Mouse (Mus musculus): ENCODE results near the gene Dhx30.
"Not testable (repeated sequence)": the region's sequence is repeated elsewhere in the genome, so short reads cannot be mapped to it uniquely, and the experiment has no call there.

Dhx30 gene

DNA sequence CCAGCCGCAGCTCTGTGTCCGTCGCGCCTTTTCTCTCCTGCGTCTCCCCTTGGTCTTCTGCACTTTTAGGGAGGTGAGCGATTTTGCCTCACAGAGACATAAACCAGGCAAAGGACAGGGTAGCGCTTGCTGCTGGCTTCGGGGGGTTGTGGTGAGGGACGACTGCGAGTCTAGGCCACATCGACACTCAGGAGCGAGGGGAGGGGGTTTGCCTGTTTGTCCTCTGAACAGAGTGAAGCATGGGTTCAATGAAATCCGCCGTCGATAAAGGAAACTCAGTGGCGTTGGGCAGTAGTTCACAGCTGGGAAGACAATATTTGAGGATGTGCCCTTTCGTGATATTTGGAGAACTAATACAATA, at the start of gene Dhx30:
Gene Dhx30 (minus strand): TSS at position 52 of the 361 bp plus-strand sequence.
- DNase-seq (ENCODE audit: low spot score) = no peak

DNA sequence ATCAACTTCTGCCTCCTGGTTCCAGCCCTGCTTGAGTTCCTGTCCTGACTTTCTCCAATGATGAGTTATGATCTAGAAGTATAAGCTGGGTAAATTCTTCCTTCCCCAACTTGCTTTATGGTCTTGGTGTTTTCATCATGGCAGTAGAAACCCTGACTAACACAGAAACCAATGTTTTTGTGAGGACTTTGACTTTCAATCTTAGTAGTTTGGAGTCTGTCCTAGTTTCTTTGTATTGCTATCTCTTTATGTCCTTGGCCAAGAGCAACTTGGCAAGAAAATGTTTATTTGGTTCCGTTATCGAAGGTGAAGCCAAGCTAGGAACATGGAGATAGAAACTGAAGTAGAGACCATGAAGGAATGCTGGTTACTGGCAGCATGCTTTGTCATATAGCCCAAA, 45.4 kb upstream of the Dhx30 start:
- no peak for DNase-seq (ENCODE audit: low spot score)

- DNase-seq (ENCODE audit: low spot score) = no peak
Measured at GRCm38 (mm10) chr9:110162441-110162840, 44.8 kb upstream of the Dhx30 start.

DNA sequence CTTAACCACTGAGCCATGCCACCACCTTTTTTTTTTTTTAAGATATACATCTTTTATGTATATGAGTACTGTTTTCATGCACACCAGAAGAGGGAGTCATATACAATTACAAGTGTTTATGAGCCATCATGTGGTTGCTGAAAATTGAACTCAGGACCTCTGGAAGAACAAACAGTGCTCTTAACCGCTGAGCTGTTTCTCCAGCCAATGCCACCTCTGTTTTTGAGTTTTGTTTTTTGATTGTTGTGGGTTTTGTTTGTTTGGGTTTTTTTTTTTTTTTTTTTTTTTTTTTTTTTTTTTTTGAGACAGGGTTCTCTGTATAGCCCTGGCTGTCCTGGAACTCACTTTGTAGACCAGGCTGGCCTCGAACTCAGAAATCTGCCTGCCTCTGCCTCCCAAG, 42.9 kb upstream of the Dhx30 start:
- DNase-seq (ENCODE audit: low spot score) = not testable (repeated sequence)

DNA sequence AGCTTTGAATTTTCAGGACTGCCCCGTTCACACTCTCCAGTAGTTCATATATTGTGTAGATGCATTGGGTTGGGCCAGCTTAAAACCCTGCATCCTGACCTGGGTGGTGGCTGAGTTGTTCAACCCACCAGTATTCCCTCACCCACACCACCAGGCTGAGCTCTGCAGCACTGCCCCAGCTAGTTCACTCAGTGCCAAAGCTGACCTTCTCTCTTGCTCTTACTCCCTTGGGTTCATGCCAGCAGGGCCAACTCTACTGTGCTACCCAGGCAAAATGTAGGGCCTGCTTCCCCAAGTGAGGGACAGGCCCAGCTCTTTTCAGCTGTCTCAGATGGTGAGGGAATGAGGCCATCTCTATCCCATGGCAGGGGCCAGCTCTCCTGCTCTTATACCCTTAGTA, 41.4 kb upstream of the Dhx30 start:
- no peak for DNase-seq (ENCODE audit: low spot score)

GRCm38 (mm10) chr9:110148598-110148997, 31.0 kb upstream of the Dhx30 start:
- DNase-seq (ENCODE audit: low spot score) = no peak

GRCm38 (mm10) chr9:110142097-110142496, 24.5 kb upstream of the Dhx30 start:
- no peak for DNase-seq (ENCODE audit: low spot score)

DNA sequence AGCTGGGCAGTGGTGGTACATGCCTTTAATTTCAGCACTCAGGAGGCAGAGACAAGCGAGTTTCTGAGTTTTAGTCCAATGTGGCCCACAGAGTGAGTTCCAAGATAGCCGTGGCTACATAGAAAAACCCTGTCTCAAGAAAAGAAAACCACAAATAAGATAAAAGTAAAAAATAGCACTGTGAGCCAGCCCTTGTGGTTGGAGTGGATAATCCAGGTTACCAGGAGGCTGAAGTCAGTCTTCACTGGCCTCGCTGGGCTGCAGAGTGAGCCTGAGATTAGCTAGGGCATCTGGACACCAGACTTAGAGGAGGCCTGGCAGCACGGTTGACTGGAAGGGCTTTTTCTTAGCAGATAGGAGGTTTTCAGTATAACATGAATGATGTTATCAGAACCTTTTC, 21.5 kb upstream of the Dhx30 start:
- DNase-seq (ENCODE audit: low spot score) = no peak

- no peak for DNase-seq (ENCODE audit: low spot score)
Measured at GRCm38 (mm10) chr9:110134176-110134575, 16.5 kb upstream of the Dhx30 start.

DNA sequence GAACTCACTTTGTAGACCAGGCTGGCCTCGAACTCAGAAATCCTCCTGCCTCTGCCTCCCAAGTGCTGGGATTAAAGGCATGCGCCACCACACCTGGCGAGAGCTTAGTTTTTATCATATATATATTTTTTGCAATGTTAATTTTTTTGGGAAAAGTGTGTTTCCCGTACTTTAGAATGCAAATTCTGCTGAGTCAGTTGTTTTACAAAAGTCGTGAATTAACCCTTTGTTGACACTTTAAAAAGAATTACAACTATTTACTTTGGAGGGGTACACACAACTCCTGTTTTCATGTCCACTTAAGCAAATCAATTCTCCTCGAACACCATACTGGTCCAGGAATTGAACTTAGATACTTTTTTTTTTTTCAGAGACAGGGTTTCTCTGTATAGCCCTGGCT, 15.3 kb upstream of the Dhx30 start:
- DNase-seq (ENCODE audit: low spot score) = no peak

DNA sequence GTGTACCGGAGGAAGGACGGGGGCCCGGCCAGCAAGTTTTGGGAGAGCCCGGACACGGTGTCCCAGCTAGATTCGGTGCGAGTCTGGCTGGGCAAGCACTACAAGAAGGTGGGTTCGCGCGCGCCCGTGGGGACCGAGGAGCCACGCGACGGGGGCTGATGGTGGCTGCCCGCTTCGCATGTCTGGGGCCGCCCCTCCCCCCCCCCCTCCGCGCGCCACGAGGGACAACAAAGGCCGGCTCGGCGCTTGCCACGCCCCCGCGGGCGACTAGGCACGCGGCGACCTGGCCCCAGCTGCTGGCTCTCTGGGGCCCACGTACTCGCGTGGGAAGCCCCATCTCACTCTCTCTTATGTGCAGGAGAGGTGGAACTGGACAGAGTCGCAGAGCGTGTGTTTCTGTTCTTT, 14.6 kb upstream of the Dhx30 start:
- DNase-seq (ENCODE audit: low spot score) = no peak

GRCm38 (mm10) chr9:110131525-110132197, 14.0 kb upstream of the Dhx30 start:
- peak; percentile 96 for DNase-seq (ENCODE audit: low spot score)

DNA sequence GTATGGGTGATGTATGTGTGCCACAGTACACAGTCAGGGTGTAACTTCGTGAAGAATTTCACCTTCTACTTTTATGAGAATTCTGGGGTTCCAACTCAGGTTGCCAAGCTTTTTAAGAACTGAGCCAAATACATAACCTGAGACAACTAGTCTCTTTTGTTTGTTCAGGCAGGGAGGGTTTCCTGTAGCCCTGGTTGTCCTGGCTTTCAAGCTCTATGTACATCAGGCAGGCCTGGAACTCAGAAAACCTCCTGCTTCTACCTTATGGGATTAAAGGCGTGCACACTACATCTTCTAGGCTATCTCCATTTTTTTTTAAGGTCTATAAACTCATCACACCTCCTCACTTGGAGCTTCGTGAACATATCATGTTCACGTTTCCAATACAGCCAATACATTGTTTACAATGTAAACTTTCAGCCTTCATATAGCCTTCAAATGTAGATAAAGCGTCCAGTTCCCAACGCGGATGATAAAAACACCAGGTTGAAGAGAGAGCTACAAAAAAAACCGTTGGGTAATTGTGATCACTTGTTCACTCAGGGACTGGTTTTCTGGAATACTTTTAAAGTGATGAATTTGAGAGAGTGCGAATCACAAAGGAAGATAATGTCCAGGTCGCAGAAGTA, 13.4 kb upstream of the Dhx30 start:
- no peak for DNase-seq (ENCODE audit: low spot score)

GRCm38 (mm10) chr9:110124008-110124540, 6.4 kb upstream of the Dhx30 start:
- not testable (repeated sequence) for DNase-seq (ENCODE audit: low spot score)

GRCm38 (mm10) chr9:110123322-110123721, 5.7 kb upstream of the Dhx30 start:
- no peak for DNase-seq (ENCODE audit: low spot score)

DNA sequence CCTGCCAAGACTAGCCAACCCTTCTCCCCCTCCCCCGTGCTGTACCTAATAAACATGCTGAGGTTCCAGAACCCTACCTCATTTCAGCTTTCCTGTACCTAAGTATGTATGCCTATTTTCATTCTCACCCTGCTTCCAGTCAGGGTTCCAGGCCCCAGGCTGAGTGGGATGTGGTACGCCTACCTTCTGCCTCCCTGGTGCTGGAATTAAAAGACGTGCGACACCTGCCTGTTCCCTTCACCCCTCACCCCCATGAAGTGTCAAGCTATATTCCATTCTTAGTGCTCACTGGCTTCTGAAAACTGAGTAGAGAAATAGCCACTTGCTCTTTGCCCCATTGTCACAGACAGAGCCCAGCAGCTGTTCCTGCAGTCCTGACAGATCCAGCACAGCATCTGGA, 3.8 kb upstream of the Dhx30 start:
- no peak for DNase-seq (ENCODE audit: low spot score)

GRCm38 (mm10) chr9:110118249-110118648, 619 bp upstream of the Dhx30 start:
- DNase-seq (ENCODE audit: low spot score) = no peak

- peak; percentile 82 for DNase-seq (ENCODE audit: low spot score)
Measured at GRCm38 (mm10) chr9:110116977-110117778, 452 bp downstream of the Dhx30 start, which contains the start of gene Smarcc1. Gene Smarcc1, plus strand, starts transcription at chr9:110117708.

DNA sequence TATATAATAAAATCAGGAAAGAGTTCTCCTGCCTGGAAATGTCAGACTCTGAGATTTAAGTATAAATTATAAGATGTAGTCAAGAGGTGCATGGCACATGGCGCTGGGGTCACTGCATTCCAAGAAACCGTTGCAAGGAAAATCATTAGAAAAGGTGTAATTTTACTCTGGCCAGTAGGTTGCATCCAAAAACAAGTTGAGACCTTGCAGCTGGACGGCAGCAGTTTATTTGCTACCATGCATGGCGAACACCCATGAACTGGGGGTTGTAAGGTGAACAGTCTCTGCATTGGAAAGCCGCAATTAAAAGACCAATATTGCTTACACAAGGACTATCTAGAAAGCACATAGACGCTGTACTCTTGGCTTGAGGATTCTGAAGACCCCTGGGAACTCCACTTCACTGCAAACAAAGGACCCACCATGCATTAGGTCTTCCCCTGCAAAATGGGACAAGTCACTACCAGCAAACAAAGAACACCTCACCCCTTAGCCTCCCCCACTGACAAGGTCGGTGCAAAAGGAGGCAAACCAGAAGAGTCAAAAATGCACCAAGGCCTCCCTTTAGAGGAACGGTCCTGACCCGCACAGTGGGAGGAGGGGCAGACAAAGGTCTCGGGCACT, 1.2 kb downstream of the Dhx30 start:
- DNase-seq (ENCODE audit: low spot score) = no peak

- DNase-seq (ENCODE audit: low spot score) = peak; percentile 83
Measured at GRCm38 (mm10) chr9:110100627-110101600, 16.7 kb downstream of the Dhx30 start.

GRCm38 (mm10) chr9:110097791-110098190, 19.8 kb downstream of the Dhx30 start:
- no peak for DNase-seq (ENCODE audit: low spot score)
